Mouse (Mus musculus) ES-Bruce4 (cell line): Measurements from ENCODE around the gene Fkrp.

Experiments
- CTCF ChIP-seq: IDR thresholded peaks from one replicate; pipeline ENCODE4 v1.8.1; 2011; ENCODE audit warnings: low read depth, low read length
- POLR2A ChIP-seq: IDR thresholded peaks from one replicate; pipeline ENCODE4 v1.8.1; 2011; ENCODE audit warnings: low read length; ENCODE audit not compliant: insufficient read depth

DNA sequence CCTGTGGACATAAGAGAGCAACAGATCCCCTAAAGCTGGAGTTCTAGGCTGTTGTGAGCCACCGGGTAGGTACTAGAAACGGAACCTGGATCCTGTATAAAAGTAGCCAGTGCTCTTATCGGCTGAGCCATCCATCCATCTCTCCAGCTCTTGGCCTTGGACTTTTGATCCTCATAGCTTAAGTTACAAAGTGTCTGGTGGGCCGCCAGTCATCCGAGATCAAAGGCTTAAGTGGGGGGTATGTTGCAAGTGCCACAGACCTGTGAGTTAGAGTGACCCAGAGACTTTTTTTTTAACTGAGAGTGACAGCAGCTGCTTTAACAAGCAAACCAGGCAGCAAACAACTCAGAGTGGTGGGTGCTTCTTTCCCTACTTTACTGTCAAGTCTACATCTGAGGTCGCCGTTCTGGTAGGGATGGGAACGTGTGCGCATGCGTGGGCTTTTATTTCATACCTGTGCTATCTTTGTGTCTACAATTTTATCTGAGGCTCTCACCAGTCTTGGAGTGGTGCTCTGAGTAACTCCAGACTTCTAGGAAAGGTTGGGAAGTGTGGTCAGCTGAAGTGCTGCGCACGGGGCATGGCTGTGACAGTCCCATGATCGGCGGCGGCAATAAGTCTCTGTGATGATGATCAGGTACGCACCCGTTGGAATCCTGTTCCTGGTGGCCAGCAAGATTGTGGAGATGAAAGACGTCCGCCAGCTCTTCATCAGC is 23.4 kb downstream of the Fkrp start:
- TF ChIP-seq CTCF, result no peak
- no peak for TF ChIP-seq POLR2A
